Mouse (Mus musculus) MEL (cell line): ENCODE results near the gene Arhgap28. TPM values are rescaled to one million over a fixed set of nuclear protein-coding genes. Genes with fewer than 3 reads are reported as not detected.

Experiments used
- DNase-seq: peaks from one replicate; pipeline ENCODE4 v3.0.0; 2011; ENCODE audit warnings: low read depth, low spot score
- H3K27ac ChIP-seq: 2 replicates; pipeline ENCODE4 v1.5.1; 2012; ENCODE audit warnings: low read depth, mild to moderate bottlenecking, control low read depth, low read length, moderate library complexity; ENCODE audit not compliant: control insufficient read depth
- H3K27me3 ChIP-seq, 2 experiments: fragments of 150-350 bp in 1 of 2; sonication (generic) in 1 of 2; 2 replicates each; pipeline ENCODE4 v1.6.1; 2012; ENCODE audit warnings: low read length in 2 of 2, mild to moderate bottlenecking in 2 of 2, improper control_type of control experiment in 1 of 2, moderate library complexity in 1 of 2; ENCODE audit not compliant: insufficient read depth in 2 of 2, control insufficient read depth in 1 of 2
- H3K36me3 ChIP-seq, 2 experiments: 2 replicates each; pipeline ENCODE4 v1.6.1; 2012 to 2014; ENCODE audit warnings: low read length in 2 of 2, improper control_type of control experiment in 1 of 2, inconsistent platforms in 1 of 2, mild to moderate bottlenecking in 1 of 2; ENCODE audit not compliant: insufficient read depth in 2 of 2, control insufficient read depth in 1 of 2
- H3K4me1 ChIP-seq, 2 experiments: fragments of 150-350 bp in 1 of 2; sonication (generic) in 1 of 2; 2 replicates each; pipeline ENCODE4 v1.6.1; 2012; ENCODE audit warnings: low read length in 2 of 2, improper control_type of control experiment in 1 of 2, mild to moderate bottlenecking in 1 of 2; ENCODE audit not compliant: insufficient read depth in 2 of 2, control insufficient read depth in 1 of 2
- H3K4me3 ChIP-seq, 2 experiments: fragments of 150-350 bp in 1 of 2; sonication (generic) in 1 of 2; 2 replicates each; pipeline ENCODE4 v1.5.1; 2012; ENCODE audit warnings: low read depth in 2 of 2, low read length in 2 of 2, mild to moderate bottlenecking in 2 of 2, moderate library complexity in 2 of 2, control low read depth in 1 of 2, improper control_type of control experiment in 1 of 2; ENCODE audit not compliant: control insufficient read depth in 1 of 2, insufficient read depth in 1 of 2
- H3K79me2 ChIP-seq: 2 replicates; pipeline ENCODE4 v1.6.1; 2012; ENCODE audit warnings: mild to moderate bottlenecking, low read length, moderate library complexity; ENCODE audit not compliant: control insufficient read depth, poor library complexity, insufficient read depth
- H3K9ac ChIP-seq: 2 replicates; pipeline ENCODE4 v1.6.1; 2012; ENCODE audit warnings: low read depth, mild to moderate bottlenecking, control low read depth, low read length, moderate library complexity; ENCODE audit not compliant: control insufficient read depth, poor library complexity, severe bottlenecking
- H3K9me3 ChIP-seq: fragments of 150-350 bp; sonication (generic); replicated peaks from 2 replicates; pipeline ENCODE4 v1.6.1; 2012; ENCODE audit warnings: mild to moderate bottlenecking, low read length, improper control_type of control experiment, moderate library complexity; ENCODE audit not compliant: insufficient read depth
- BHLHE40 ChIP-seq: IDR thresholded peaks from 2 replicates; pipeline ENCODE4 v1.6.1; 2012; ENCODE audit warnings: low read depth, mild to moderate bottlenecking, inconsistent platforms, low read length, improper control_type of control experiment, borderline replicate concordance
- CHD1 ChIP-seq: IDR thresholded peaks from 2 replicates; pipeline ENCODE4 v1.6.1; 2012; ENCODE audit warnings: low read depth, mild to moderate bottlenecking, inconsistent platforms, low read length, improper control_type of control experiment
- CHD2 ChIP-seq: IDR thresholded peaks from 2 replicates; pipeline ENCODE4 v1.6.1; 2011; ENCODE audit warnings: low read length, improper control_type of control experiment
- CTCF ChIP-seq, 3 experiments: IDR thresholded peaks in 2 of 3; conservative IDR thresholded peaks in 1 of 3; 2 replicates each; pipeline ENCODE4 v1.5.1; 2011 to 2012; ENCODE audit warnings: low read length in 3 of 3, low read depth in 2 of 3, mild to moderate bottlenecking in 2 of 3, improper control_type of control experiment in 1 of 3, inconsistent platforms in 1 of 3, mixed read lengths in 1 of 3, moderate library complexity in 1 of 3; ENCODE audit not compliant: control insufficient read depth in 1 of 3, insufficient read depth in 1 of 3, poor library complexity in 1 of 3, severe bottlenecking in 1 of 3
- E2F4 ChIP-seq: IDR thresholded peaks from 2 replicates; pipeline ENCODE4 v1.6.1; 2011; ENCODE audit warnings: low read depth, low read length, improper control_type of control experiment, borderline replicate concordance
- ELF1 ChIP-seq: IDR thresholded peaks from 2 replicates; pipeline ENCODE4 v1.6.1; 2014; ENCODE audit warnings: low read depth, mild to moderate bottlenecking, inconsistent platforms, low read length, improper control_type of control experiment, moderate library complexity
- EP300 ChIP-seq, 2 experiments: IDR thresholded peaks; 2 replicates each; pipeline ENCODE4 v1.6.1; 2011; ENCODE audit warnings: improper control_type of control experiment in 2 of 2, low read length in 2 of 2, low read depth in 1 of 2, mild to moderate bottlenecking in 1 of 2
- GABPA ChIP-seq: IDR thresholded peaks from 2 replicates; pipeline ENCODE4 v1.6.1; 2012; ENCODE audit warnings: low read depth, mild to moderate bottlenecking, inconsistent platforms, low read length, improper control_type of control experiment, moderate library complexity
- GATA1 ChIP-seq: IDR thresholded peaks from 2 replicates; pipeline ENCODE4 v1.6.1; 2011; ENCODE audit warnings: low read depth, low read length, improper control_type of control experiment
- JUND ChIP-seq: IDR thresholded peaks from 2 replicates; pipeline ENCODE4 v1.6.1; 2011; ENCODE audit warnings: low read depth, mild to moderate bottlenecking, improper control_type of control experiment, low read length
- KAT2A ChIP-seq: conservative IDR thresholded peaks from 2 replicates; pipeline ENCODE4 v1.6.1; 2012; ENCODE audit warnings: low read depth, low read length, improper control_type of control experiment, inconsistent platforms
- MAFK ChIP-seq: IDR thresholded peaks from 2 replicates; pipeline ENCODE4 v1.6.1; 2011; ENCODE audit warnings: low read depth, mild to moderate bottlenecking, low read length, improper control_type of control experiment, borderline replicate concordance
- MAX ChIP-seq: IDR thresholded peaks from 2 replicates; pipeline ENCODE4 v1.6.1; 2011; ENCODE audit warnings: low read length, improper control_type of control experiment
- MYB ChIP-seq: IDR thresholded peaks from 2 replicates; pipeline ENCODE4 v1.6.1; 2011; ENCODE audit warnings: mild to moderate bottlenecking, low read depth, low read length, improper control_type of control experiment
- MYC ChIP-seq: IDR thresholded peaks from 2 replicates; pipeline ENCODE4 v1.6.1; 2011; ENCODE audit warnings: low read depth, mild to moderate bottlenecking, low read length, improper control_type of control experiment, moderate library complexity
- NELFE ChIP-seq: IDR thresholded peaks from 2 replicates; pipeline ENCODE4 v1.6.1; 2011; ENCODE audit warnings: low read depth, low read length, improper control_type of control experiment
- NRF1 ChIP-seq: IDR thresholded peaks from 2 replicates; pipeline ENCODE4 v1.6.1; 2014; ENCODE audit warnings: low read depth, mild to moderate bottlenecking, inconsistent platforms, low read length, improper control_type of control experiment, moderate library complexity; ENCODE audit not compliant: poor library complexity, insufficient read depth, severe bottlenecking
- POLR2A ChIP-seq, 2 experiments: IDR thresholded peaks; 2 replicates each; pipeline ENCODE4 v1.6.1; 2011 to 2012; ENCODE audit warnings: low read length in 2 of 2, mild to moderate bottlenecking in 2 of 2, control low read depth in 1 of 2, improper control_type of control experiment in 1 of 2, low read depth in 1 of 2, moderate library complexity in 1 of 2; ENCODE audit not compliant: control insufficient read depth in 1 of 2, insufficient read depth in 1 of 2, poor library complexity in 1 of 2
- POLR2AphosphoS2 ChIP-seq: IDR thresholded peaks from 2 replicates; pipeline ENCODE4 v1.6.1; 2011; ENCODE audit warnings: low read length, improper control_type of control experiment
- RAD21 ChIP-seq: IDR thresholded peaks from 2 replicates; pipeline ENCODE4 v1.6.1; 2011; ENCODE audit warnings: mild to moderate bottlenecking, low read depth, low read length, improper control_type of control experiment
- RCOR1 ChIP-seq: IDR thresholded peaks from 2 replicates; pipeline ENCODE4 v1.6.1; 2012; ENCODE audit warnings: low read depth, mild to moderate bottlenecking, inconsistent platforms, low read length, improper control_type of control experiment
- SIN3A ChIP-seq: IDR thresholded peaks from 2 replicates; pipeline ENCODE4 v1.6.1; 2012; ENCODE audit warnings: low read length, improper control_type of control experiment, inconsistent platforms
- SMC3 ChIP-seq: IDR thresholded peaks from 2 replicates; pipeline ENCODE4 v1.6.1; 2011; ENCODE audit warnings: low read depth, low read length, improper control_type of control experiment
- TAL1 ChIP-seq: IDR thresholded peaks from 2 replicates; pipeline ENCODE4 v1.6.1; 2012; ENCODE audit warnings: mild to moderate bottlenecking, inconsistent platforms, low read length, moderate library complexity, mixed read lengths
- TCF12 ChIP-seq: IDR thresholded peaks from 2 replicates; pipeline ENCODE4 v1.6.1; 2014; ENCODE audit warnings: low read depth, mild to moderate bottlenecking, inconsistent platforms, low read length, improper control_type of control experiment, moderate library complexity
- USF2 ChIP-seq, 2 experiments: IDR thresholded peaks; 2 replicates each; pipeline ENCODE4 v1.6.1; 2011 to 2012; ENCODE audit warnings: improper control_type of control experiment in 2 of 2, low read length in 2 of 2, borderline replicate concordance in 1 of 2, inconsistent platforms in 1 of 2, low read depth in 1 of 2, mild to moderate bottlenecking in 1 of 2; ENCODE audit not compliant: insufficient read depth in 1 of 2
- ZC3H11A ChIP-seq: IDR thresholded peaks from 2 replicates; pipeline ENCODE4 v1.6.1; 2012; ENCODE audit warnings: low read depth, mild to moderate bottlenecking, inconsistent platforms, low read length, improper control_type of control experiment
- ZNF384 ChIP-seq: IDR thresholded peaks from 2 replicates; pipeline ENCODE4 v1.6.1; 2012; ENCODE audit warnings: low read depth, mild to moderate bottlenecking, inconsistent platforms, low read length, improper control_type of control experiment
- polyA plus RNA-seq, 2 experiments: library from polyadenylated mRNA; stranded (reverse) in 1 of 2; unstranded in 1 of 2; fragments of >175 nt in 1 of 2; fragments of >200 nt in 1 of 2; gene quantifications; 2 replicates each; pipeline versions ENCODE4 v1.2.1 to v1.2.4; 2012; ENCODE audit warnings: low replicate concordance in 2 of 2, low read depth in 1 of 2; ENCODE audit not compliant: insufficient read length in 2 of 2, insufficient read depth in 1 of 2, missing spikeins in 1 of 2
- total RNA-seq: library from RNA; depleted of rRNA; stranded (reverse); fragments of 300-350 nt; gene quantifications from 2 replicates; pipeline ENCODE4 v1.2.3, GENCODE M21; 2012

Gene Arhgap28
- total and polyA plus RNA-seq, 3 experiments, result not detected

DNA sequence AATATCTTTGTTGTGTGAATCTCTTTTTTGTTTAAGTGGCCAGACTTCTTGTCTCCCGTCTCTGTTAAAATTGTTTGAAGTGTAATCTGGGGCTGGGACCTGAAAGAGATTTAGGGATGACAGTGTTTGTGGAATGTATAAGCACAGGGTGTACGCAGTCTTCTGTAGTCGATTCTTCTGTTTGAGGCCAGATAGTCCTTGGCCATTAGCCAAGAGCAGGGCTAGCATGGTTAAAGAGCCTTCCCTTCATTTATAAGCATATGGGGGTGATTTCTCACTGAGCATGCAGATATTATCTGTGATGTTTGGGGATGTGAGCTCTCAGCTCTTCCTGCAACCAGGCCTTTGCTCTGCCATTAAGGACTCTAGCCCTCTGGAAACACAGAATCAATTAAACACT lies 13.2 kb upstream of the Arhgap28 start:
- no peak overlapping the region for H3K27ac ChIP-seq
- no peak overlapping the region for H3K4me3 ChIP-seq
- H3K36me3 ChIP-seq, result no peaks in the 10 kb centered on the region
- H3K9me3 ChIP-seq, result no peaks in the 10 kb centered on the region
- H3K9ac ChIP-seq, result no peak overlapping the region
- TF ChIP-seq MYC (no peak), ELF1 (no peak), RAD21 (no peak), GATA1 (no peak), SMC3 (no peak), POLR2AphosphoS2 (no peak), ZNF384 (no peak), RCOR1 (no peak), NRF1 (no peak), EP300 (IDR thresholded peaks at IDR 0.05; ENCODE audit: low read depth in 1 of 2, low read length in 2 of 2) (no peak), CHD1 (no peak), E2F4 (no peak), MAX (no peak), TAL1 (no peak), MYB (no peak), NELFE (no peak), GABPA (no peak), CHD2 (no peak), JUND (no peak), KAT2A (no peak)
- DNase-seq, result no peak
- H3K79me2 ChIP-seq, result no peaks in the 10 kb centered on the region
- H3K4me1 ChIP-seq, result no peaks in the 10 kb centered on the region
- no peaks in the 10 kb centered on the region for H3K27me3 ChIP-seq

DNA sequence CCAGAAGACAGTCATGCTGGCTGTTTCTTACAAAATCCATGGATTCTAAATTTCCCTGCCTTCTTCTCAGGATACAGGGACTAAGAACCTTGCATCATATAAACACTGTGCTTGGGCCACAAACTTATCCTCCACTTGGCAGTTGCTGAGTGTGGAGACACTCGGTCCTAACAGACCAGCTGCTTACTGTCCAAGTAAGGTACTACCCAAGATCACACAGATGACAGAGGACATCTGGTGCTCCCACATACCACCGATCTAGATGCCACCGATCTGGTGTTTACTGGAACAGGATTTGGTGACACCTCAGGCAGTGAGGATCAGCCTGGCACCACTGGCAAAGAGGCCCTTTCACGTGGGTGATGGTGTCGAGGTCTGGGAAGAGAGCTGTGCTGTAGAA lies 7.7 kb upstream of the Arhgap28 start:
- no peaks in the 10 kb centered on the region for H3K9me3 ChIP-seq
- no peaks in the 10 kb centered on the region for H3K27me3 ChIP-seq
- no peak for TF ChIP-seq POLR2AphosphoS2
- TF ChIP-seq BHLHE40, result no peak
- no peak for TF ChIP-seq MAFK
- TF ChIP-seq POLR2A (IDR thresholded peaks at IDR 0.05; ENCODE audit: control insufficient read depth in 1 of 2, insufficient read depth in 1 of 2, low read depth in 1 of 2, low read length in 2 of 2, poor library complexity in 1 of 2), result no peak
- TF ChIP-seq CTCF (IDR thresholded peaks at IDR 0.05 in 2 of 3, conservative IDR thresholded peaks at IDR 0.05 in 1 of 3; ENCODE audit: control insufficient read depth in 1 of 3, insufficient read depth in 1 of 3, low read depth in 2 of 3, low read length in 3 of 3, poor library complexity in 1 of 3, severe bottlenecking in 1 of 3), result no peak
- TF ChIP-seq USF2 (IDR thresholded peaks at IDR 0.05; ENCODE audit: borderline replicate concordance in 1 of 2, insufficient read depth in 1 of 2, low read depth in 1 of 2, low read length in 2 of 2), result no peak
- no peak for TF ChIP-seq MYC
- TF ChIP-seq GABPA, result no peak
- TF ChIP-seq MYB, result no peak
- TF ChIP-seq SIN3A, result no peak
- no peak for TF ChIP-seq SMC3
- no peak for TF ChIP-seq RAD21
- no peak for TF ChIP-seq ZC3H11A
- TF ChIP-seq NRF1, result no peak
- TF ChIP-seq E2F4, result no peak
- no peak for TF ChIP-seq NELFE
- no peak for TF ChIP-seq TCF12
- no peak for TF ChIP-seq CHD1
- TF ChIP-seq, all 39 proteins: peak for 0
- Histone ChIP-seq H3K27ac (no peak overlapping the region), H3K79me2 (no peaks in the 10 kb centered on the region), H3K4me1 (no peaks in the 10 kb centered on the region), H3K9ac (no peak overlapping the region), H3K36me3 (no peaks in the 10 kb centered on the region), H3K4me3 (no peak overlapping the region)
- DNase-seq, result no peak
